Mouse (Mus musculus) frontal cortex, postnatal 10 days (tissue): ENCODE results near the gene Dpp7.

Experiments
- DNase-seq, 2 experiments: peaks; one replicate each; pipeline ENCODE4 v3.0.0; 2022; ENCODE audit warnings: low spot score in 2 of 2, mixed read lengths in 1 of 2

The Dpp7 gene

GRCm38 (mm10) chr2:25356208-25357079 is at the start of gene Dpp7:
Dpp7 (minus strand) TSS chr2:25356359.
- peak; percentile 76 to 82 for DNase-seq

- no peak for DNase-seq
Observed at GRCm38 (mm10) chr2:25403994-25404393, 47.8 kb upstream of the Dpp7 start.

- DNase-seq = peak; percentile 88 to 90
Observed at GRCm38 (mm10) chr2:25402972-25403601, 46.9 kb upstream of the Dpp7 start.

- DNase-seq = peak; percentile 68 to 69
Observed at GRCm38 (mm10) chr2:25402377-25402971, 46.3 kb upstream of the Dpp7 start.

GRCm38 (mm10) chr2:25400764-25401163 is 44.6 kb upstream of the Dpp7 start:
- peak in 1 of 2 experiments; percentile 45 for DNase-seq

- no peak for DNase-seq
Observed at GRCm38 (mm10) chr2:25400291-25400690, 44.1 kb upstream of the Dpp7 start.

- no peak for DNase-seq
Observed at GRCm38 (mm10) chr2:25399051-25399450, 42.9 kb upstream of the Dpp7 start, which contains the start of gene Npdc1. Npdc1 (plus strand) TSS chr2:25399351.

GRCm38 (mm10) chr2:25398065-25398464 is 41.9 kb upstream of the Dpp7 start:
- DNase-seq = no peak

- no peak for DNase-seq
Observed at GRCm38 (mm10) chr2:25397010-25397409, 40.9 kb upstream of the Dpp7 start.

- no peak for DNase-seq
Observed at GRCm38 (mm10) chr2:25396597-25396983, 40.4 kb upstream of the Dpp7 start.

GRCm38 (mm10) chr2:25395721-25396596 is 39.8 kb upstream of the Dpp7 start, which contains the start of gene Entpd2:
Entpd2 (plus strand) TSS chr2:25395874.
- DNase-seq = no peak

- peak; percentile 53 to 59 for DNase-seq
Observed at GRCm38 (mm10) chr2:25394281-25395221, 38.4 kb upstream of the Dpp7 start.

- DNase-seq = no peak
Observed at GRCm38 (mm10) chr2:25391266-25391665, 35.1 kb upstream of the Dpp7 start.

- no peak for DNase-seq
Observed at GRCm38 (mm10) chr2:25384492-25384891, 28.3 kb upstream of the Dpp7 start.

GRCm38 (mm10) chr2:25376589-25376988 is 20.4 kb upstream of the Dpp7 start:
- DNase-seq = no peak

- DNase-seq = no peak
Observed at GRCm38 (mm10) chr2:25373431-25373830, 17.3 kb upstream of the Dpp7 start.

GRCm38 (mm10) chr2:25372644-25373391 is 16.7 kb upstream of the Dpp7 start:
- no peak for DNase-seq

- peak; percentile 85 to 86 for DNase-seq
Observed at GRCm38 (mm10) chr2:25371764-25372643, 15.8 kb upstream of the Dpp7 start, which contains the start of gene Sapcd2. Sapcd2 (plus strand) TSS chr2:25372321.
